Mouse (Mus musculus): Measurements from ENCODE around the gene Actg2.

DNA sequence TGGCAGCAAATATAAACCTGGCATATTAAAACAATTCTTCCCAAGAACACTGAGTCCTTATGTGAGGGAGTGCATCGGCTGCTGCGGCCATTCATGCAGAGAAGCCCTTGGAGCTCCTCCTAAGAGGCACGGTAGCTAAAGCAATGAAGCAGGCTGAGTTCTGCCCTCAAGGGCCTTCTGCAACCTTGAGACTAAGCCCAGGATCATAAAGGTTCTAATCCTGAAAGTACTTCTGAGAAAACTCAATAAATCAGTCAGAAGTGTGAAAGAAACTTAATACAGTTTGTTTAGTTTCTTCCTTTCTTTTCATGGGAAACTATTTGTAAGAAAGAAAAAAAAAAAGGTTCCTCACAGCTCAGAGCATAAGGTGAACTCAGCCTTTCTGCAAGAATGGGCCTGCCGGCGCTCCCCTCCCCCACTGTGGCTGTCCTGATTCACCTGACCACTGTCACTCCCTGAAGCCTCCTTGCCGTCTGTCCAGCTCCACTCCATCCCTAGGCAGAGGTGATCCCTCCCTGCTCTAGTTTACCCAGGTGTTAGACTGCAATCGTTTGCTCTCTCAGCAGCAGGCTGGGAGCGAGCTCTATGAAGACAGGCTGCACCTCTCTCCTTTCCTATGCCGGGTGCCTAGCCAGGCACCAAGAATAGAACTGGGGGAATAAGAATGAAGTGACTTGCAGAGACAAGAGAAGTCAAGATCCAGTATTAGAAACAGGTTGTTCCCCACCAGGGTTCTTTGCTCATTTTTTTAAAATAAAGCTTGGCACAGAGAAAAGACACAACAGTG, 34.3 kb downstream of the Actg2 start:
- TF ChIP-seq CTCF (IDR thresholded peaks at IDR 0.05; ENCODE audit: borderline replicate concordance, insufficient read depth, low read depth, low read length) (no peak), POLR2A (IDR thresholded peaks at IDR 0.05; ENCODE audit: borderline replicate concordance, insufficient read depth, low read length) (no peak)
